Mouse (Mus musculus) cerebellum, adult (tissue): ENCODE data around the gene Gm11444.

ENCODE experiments used
- ATAC-seq: cut with Nextera tagmentation; 2 replicates; pipeline ENCODE4 v1.9.2; 2017; ENCODE audit warnings: mild to moderate bottlenecking, moderate library complexity, mixed read lengths; ENCODE audit not compliant: insufficient number of reproducible peaks, low FRiP score, low TSS enrichment

The Gm11444 gene

DNA sequence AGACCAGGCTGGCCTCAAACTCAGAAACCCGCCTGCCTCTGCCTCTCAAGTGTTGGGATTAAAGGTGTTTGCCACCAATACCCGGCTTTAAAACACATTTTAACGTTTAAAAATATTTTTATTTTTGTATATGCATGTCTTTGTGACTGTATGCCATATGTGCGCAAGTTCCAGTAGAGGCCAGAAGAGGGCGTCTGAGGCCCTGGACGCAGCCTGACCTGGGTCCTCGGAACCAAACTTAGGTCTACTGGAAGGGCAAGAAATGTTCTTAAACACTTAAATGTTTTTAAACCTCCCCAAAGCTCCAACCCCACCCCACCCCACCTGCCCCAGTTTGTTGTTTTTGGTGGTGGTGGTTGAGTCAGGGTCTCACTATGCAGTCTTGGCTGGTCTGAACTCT is 14.2 kb upstream of the Gm11444 start:
- ATAC-seq, result no peak

DNA sequence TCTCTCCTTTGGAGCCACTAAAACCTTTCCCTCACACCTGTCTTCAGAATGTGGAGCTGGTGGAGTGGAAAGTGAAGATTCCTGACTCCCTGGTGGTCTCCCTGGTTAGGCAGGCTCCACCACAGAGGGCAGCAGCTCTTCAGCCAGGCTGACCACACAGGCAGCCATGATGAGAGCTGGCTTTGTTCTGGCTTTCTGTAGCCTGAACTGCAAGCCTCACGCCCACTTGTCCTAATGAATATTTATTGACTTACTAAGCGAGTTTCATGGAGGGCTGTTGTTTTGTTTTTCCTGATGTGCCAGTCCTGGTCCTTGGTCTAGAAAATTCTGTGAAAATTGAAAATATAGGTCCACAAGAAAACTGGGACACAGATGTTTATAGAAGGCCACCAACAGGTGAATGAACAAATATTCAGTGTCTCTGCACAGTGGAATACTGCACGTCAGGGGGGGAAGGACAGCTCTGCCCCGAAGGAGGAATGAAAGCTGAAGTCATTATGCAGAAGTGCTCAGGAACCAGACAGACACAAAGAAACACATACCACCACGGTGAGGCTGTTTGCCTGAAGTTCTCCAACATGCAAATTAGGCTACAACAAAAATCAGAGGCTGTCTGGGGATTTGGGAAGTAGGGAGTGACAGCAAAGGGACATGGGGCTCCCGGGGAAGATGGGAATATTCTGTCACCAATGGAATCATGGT is 8.0 kb upstream of the Gm11444 start:
- no peak for ATAC-seq

DNA sequence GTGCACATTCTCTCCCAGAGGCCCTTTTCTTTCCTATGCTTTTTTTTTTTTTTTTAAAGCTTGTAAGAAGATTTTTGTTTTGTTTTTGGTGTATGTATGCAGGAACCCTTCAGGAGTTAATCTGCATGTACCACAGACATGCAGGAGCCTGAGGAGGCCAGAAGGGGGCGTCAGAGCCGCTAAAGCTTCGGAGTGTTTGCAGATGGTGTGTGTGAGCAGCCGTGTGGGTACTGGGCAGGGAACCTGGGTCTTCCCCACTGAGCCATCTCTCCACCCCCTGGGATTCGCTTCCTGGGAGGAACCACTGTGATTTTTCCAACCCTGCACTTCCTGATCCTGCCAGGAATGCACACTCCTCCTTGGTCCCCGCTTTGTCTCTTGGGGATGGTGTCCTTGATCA is 625 bp upstream of the Gm11444 start:
- ATAC-seq, result no peak

DNA sequence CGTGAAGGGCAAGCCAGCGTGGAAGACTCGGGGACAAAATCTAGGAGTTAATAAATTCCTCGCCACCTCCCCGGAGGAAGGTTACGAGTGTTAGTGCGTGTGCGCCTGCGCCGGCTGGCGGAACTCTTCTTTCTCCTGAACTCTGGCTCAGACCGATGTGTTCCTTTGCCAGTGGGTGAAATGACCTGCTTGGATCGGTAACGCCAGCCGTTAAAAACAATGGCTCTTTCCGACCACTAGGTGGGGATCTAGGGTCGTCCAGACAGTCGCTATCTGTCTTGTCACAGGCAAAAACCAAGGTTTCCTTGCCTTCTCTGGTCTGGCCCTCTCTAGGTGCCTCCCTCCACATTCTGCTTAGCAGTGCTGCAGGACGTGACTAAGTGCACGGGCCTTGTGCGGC is 1.1 kb downstream of the Gm11444 start:
- ATAC-seq, result peak; percentile 52; the same call in 1 of the 2 replicates

DNA sequence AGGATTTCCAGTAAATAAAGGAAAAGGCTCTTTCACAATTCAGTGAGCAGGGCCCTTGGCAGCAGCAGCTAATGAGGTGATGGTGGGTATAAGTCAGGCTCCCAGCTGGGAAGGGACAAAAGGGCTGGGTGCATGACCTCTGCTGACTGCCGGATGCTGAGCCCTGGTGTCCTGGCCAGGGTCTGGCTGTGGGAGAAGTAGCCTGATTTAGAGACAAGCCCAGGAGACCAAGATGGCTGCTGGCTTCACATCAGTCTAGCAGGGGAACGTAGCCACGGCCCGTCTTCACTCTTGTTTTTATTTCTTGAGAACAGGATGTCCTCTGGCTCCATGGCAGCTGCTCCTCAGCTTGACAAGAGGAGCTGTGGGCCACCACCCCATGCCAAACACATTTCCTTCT is 3.6 kb downstream of the Gm11444 start:
- ATAC-seq, result no peak

DNA sequence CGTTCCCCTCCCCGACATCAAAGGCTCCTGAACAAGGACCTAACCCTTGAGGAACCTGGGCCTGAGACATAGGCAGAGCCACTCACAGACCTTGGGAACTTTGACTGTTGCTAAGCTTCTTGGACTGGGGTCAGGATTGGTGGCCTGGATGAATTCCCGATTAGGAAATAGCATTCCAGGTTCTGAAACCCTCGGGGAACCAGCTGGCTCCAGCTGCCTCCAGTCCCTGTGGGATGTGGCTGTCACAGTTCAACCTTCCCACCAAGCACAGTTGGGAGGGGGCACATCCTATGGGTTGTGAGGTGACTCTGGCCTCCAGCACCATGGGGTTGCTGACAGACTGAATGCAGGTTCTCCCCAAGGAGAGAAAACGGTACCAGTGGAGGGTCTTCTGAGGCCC is 4.2 kb downstream of the Gm11444 start:
- ATAC-seq, result no peak

DNA sequence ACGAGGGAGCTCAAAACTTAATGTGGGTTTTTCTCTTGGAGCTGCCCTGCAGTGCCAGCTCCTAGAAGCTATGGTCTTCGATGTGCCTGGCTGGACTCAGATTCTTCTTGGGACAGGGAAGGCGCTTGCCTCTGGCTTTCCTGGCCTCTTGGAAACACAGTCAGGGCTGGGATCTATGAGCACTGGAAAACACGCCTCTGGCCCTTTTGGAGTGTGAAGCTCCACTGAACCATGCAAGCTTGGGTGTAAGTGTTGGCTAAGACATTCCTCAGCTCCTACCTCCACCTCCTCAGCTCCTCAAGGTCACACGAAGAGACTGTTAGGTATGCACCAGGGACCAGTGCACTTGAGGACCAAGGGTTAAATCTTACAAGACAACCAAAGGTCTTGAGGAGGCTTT is 5.2 kb downstream of the Gm11444 start:
- ATAC-seq, result no peak

DNA sequence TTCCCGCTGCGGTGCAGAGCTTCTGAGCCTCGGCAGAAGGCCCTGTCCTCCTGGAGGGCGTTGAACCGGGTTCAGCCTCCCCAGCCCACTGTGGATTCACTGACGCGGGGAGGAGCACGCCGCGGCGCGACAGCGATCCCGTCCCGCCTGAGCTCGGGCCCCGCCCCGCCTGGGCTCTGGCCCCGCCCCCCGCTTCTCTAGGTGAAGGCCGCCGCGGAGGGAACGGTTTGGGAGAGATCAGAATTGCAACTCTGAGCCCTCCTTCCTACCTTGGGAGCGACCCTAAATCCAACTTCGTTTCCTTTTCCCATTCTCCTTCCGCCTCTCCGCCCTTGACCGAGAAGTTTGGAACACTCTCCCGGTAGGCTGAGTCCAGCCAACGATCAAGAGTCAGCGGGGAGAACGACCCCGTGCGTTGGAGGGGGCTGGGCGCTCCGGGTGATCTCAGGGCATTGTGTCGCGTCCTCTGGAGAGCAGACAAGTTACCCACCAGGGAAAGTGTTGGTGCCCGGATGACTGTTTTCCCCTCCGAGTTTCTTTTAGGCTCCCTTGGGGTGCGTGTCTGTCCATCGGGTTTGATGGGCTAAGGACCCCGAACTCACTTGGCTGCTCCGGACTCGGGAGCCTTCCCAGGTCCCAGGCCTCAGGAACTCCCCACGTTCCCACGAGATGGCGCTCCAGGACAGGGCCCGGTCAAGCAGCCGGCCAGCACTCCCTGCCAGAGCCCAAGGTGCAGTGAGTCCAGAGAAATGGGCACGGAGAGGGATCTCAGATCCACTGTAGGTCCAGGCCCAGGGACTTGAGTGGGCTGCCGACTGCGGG is 5.8 kb downstream of the Gm11444 start:
- peak; percentile 37; the same call in 1 of the 2 replicates for ATAC-seq

DNA sequence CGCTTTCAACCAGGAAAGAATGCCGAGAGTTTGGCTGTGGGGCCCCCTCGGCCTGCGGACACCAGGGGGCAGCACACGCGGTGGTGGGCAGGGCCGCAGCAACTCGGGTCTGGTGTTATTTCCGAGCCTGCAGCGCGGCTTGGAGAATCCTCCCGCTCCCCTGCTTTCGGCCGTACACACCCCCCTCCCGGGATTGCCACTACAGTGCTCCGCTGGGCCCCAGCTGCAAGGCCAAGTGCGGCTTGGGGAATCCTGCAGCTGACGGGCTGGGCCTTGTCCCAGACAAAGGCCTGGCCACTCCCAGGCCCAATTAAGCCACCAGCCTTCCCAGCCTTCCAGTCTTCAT is 6.8 kb downstream of the Gm11444 start:
- no peak for ATAC-seq

DNA sequence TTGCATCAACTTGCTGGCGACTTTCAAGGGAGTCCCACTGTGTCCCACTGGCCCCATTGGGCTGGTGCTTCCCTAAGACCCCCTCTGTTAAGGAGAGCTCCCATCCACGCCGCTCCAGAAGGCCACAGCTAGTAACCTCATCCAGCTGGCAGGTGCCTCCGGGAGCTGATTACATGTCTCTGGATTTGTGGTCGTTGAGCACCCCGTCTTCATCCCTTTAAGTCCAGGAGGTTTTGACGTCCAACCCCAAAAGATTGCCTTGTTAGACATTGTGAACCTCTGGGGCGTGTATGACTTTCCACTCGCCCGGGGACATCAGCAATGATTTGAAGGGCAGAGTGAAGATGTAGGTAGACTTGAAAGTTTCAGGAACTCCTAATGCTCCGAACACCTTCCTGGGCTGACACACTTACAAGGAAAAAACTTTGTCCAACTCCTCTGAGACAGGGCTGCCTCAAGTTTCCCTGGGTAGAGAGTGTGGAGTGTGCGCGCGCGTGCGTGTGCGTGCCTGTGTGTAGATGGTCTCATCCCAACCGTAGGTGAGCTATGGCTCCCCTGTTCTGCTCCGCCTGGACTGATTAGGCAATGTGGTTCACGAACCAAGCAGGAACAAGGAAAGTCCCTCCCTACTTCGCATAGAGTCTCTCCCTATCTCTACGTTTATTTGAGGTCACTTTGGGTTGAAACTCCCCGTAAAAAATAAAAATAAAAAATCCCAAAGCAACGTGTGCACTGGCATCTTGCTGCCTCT is 7.4 kb downstream of the Gm11444 start:
- ATAC-seq, result no peak

DNA sequence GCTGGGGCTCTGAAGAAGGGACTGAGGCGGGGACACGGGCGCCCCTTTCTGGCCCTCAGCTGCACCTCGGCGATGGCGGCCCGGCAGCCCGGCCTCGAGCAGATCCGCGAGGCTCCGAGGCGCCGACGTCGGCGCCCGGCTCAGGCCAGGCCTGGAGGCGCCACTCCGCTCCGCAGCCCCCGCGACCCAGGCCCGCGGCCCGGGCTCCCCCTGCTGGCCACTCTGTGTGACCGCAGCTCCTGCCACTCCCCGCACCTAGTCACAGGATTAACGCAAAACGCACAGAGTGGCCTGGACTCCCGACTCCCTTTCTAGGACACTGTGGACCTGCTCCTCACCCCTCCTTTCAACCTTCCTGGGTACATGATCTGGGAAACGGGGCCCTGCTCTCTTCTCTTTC is 8.2 kb downstream of the Gm11444 start:
- no peak for ATAC-seq

DNA sequence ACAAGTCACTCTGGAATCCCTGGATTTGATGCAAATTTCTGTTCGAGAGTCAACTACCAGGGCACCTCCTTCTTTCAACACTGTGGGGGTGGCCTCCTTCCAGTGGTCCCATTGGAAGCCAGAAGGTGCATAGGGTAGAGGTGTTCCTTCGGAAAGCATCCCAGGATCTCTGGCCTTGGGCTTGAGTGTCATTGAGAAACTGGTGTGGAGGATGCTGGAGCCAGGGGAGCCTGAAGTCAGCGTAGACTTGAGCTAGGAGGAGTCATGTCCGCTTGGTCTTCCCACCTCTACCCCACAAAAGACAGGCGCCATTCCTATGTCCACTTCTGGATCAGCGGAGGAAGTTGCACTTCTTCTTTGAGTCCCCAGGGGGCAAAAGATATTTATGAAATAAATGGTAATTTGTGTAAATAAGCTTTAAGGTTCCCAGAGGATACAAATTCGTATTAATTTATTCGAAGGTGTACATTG is 8.9 kb downstream of the Gm11444 start:
- ATAC-seq, result no peak

DNA sequence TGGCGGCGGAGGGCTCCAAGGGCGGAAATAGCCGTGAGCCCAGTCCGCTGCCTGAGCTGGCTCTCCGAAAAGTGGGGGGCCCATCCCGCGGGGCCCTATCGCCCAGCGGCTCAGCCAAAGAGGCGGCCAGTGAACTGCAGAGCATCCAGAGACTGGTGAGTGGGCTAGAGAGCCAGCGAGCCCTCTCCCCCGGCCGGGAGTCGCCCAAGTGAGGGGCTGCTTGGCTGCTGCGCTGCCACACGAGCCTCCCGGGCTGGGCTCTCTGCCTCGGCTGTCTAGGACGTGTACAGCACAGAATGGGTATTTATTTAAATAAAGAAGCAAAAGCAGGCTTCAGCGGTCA is 9.4 kb downstream of the Gm11444 start:
- ATAC-seq, result no peak

DNA sequence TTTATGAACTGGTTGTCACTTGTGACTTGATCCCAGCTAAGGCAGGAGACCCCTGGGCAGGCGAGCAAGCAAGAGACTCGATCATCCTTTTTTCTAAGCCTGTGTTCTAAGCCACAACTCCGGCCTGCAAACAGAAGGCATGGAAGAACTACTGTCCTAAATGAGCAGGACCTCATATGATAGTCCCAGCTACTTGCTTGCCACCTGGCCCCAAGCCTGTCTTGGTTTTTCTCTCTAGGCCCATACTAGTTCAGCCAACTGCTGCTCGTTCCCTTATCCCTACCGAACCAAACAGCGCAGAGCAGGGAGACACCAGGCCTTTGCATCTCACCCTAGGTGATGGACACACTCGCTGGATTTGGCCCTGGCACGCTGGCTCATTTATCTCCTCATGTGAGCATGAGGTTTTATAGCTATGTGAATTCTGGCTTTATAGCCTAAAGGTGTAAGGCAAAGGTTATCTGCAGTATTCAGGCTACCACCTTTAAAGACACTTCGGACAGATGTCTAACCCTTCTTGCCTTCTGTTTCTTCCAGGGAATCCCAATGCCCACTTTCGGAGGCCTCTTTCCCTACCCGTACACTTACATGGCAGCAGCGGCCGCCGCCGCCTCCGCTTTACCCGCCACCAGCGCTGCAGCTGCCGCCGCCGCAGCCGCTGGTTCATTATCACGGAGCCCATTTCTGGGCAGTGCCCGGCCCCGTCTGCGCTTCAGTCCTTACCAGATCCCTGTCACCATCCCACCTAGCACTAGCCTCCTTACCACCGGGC is 9.9 kb downstream of the Gm11444 start:
- ATAC-seq, result no peak

DNA sequence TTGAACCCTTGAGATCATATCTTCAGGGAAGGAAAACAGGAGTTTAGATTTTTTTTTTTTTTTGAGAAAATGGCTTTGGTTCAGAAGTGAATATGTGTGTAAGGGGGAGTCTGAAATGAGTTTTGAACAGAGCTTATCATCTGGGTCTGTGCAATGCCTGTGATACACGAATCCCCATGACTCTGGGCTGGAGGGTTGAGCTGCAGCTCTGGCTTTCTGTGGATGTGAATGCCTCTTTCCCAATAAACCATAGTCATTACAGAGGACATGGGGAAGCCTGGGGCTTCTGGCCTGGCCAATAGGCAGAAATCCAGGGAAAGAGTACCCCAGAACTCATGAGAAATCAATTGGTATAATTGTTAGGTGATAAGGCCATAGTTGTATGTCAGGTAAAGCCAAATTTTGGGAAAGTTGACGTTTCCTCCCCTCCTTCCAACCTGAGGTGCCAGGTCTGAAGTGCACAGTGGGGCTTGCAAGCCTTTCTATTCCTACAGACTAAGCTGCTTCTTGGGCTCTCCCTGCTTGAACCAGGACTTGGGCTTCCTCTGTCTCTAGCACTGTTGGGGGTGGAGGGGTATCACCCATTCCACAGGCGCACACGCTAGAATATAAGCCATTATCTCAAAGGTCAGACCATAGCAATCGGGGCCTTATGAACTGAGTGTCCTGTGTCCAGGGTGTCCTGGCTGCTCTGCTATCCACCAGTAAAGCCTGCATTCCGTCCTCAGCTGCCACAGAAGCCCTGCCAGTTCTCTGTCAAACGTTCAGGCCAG is 10.7 kb downstream of the Gm11444 start:
- ATAC-seq, result no peak

DNA sequence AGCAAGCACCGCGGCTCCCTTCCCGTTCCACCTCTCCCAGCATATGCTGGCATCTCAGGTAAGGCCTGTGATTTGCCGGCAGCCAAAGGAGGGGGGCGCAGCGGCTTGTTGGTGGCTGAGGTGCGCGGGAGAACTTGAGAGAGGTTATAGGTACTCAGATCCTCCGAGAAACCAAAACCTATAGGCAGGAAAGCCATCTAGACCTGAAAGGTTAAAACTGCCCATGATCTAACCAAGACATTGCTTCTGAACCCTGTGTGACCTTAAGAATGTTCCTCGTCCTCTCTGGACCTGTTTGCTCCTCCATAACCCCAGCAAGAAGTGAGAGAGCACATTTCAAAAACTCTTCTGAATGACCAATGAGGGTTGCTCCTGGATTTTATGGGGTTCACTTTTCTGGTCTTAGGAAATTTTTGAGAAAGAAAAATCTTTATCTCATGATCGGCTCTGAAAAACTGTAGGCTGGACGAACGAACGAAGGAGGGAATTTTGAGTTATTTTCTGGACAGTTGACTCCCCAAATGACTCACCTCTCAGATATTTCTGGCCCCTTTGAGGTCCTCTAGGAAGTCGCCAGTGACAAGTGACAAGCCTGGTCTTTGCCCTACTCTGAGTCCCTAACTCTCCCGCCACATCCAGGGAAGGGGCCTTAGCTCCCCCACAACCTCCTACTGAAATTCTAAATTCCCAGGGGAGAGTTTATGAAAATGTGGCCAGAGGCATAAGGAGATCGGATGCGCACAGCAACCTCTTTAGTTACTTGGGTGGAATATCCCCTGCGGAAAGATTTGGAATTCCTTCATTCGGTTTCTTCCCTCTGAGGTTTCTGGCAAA is 11.5 kb downstream of the Gm11444 start:
- no peak for ATAC-seq

DNA sequence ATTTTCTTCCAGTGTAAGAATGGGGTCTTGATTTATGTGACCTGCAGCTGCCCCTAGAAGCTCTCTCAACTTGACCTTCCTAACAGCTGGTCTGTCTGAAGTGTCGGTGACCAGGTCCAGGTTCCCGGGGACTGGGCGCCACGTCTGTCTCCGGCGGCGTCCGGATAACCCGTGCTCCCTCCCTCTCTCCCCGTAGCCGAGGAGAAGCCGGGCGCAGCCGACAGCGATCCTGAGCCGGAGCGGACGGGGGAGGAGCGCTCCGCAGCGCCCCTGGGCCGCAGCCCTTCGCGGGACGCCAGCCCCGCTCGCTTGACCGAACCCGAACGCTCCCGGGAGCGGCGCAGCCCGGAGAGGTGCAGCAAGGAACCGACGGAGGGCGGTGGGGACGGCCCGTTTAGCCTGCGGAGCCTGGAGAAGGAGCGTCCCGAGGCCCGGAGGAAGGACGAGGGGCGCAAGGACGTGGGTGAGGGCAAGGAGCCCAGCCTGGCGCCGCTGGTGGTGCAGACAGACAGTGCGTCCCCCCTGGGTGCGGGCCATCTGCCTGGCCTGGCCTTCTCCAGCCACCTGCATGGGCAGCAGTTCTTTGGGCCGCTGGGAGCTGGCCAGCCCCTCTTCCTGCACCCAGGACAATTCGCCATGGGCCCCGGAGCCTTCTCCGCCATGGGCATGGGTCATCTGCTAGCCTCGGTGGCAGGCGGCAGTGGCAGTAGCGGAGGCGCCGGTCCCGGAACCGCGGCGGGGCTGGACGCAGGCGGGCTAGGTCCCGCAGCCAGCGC is 12.3 kb downstream of the Gm11444 start:
- no peak for ATAC-seq

DNA sequence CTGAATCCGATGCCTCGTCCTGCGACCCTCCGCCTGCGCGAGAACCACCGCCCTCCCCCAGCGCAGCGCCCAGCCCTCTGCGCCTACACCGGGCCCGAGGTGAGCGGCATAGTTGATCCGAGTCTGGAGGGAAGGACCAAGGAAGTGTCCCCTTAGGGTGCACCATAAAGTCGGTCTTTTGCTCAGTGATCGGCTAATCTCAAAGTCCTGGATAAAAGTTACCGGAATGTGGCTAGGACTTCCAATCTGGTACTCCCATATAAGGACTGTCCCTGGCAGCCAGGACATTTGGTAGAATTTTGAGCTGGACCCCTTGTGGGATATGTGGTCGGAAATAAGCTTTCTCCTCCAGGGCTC is 12.9 kb downstream of the Gm11444 start:
- no peak for ATAC-seq
